24 mouse cellular contexts compared by ENCODE assay signal in genomic region chr11:60737450-60737849, GRCm38 (mm10).
"Had no signal": no experiment of that assay in that cellular context is flagged by ENCODE, and none has a peak within 500 bp of the region (broad histone marks: within the 10 kb centered on the region; RNA-seq: fewer than 3 reads in every experiment).

No protein-coding gene starts in this region.

- ATAC-seq: intestine, postnatal 0 days had no signal

- H3K4me1 ChIP-seq: limb, embryonic 10.5 days; limb, embryonic 13.5 days; lung, embryonic 15.5 days; midbrain, embryonic 10.5 days; neural tube, embryonic 12.5 days; neural tube, embryonic 15.5 days had no signal

- H3K9ac ChIP-seq: limb, embryonic 13.5 days; lung, embryonic 15.5 days; neural tube, embryonic 12.5 days; neural tube, embryonic 15.5 days had no signal

- H3K27ac ChIP-seq: kidney, postnatal 0 days; layer of hippocampus, adult 2 months; limb, embryonic 10.5 days; limb, embryonic 13.5 days; lung, embryonic 15.5 days; midbrain, embryonic 10.5 days; neural tube, embryonic 12.5 days; neural tube, embryonic 15.5 days; stomach, postnatal 0 days had no signal

- DNase-seq: kidney, adult 2 months; kidney, postnatal 25 days; layer of hippocampus, adult 9-11 months; lung, adult 18-20 months; lung, postnatal 10 days; lung, postnatal 36 days; midbrain, embryonic 14.5 days; right cerebral cortex, adult 18-20 months; right cerebral cortex, postnatal 14 days; right cerebral cortex, postnatal 4 days; thymus, adult 2 months; thymus, postnatal 14 days; thymus, postnatal 4 days had no signal

- H3K4me2 ChIP-seq: limb, embryonic 13.5 days; lung, embryonic 15.5 days; neural tube, embryonic 12.5 days; neural tube, embryonic 15.5 days had no signal

- H3K27me3 ChIP-seq: limb, embryonic 13.5 days; lung, embryonic 15.5 days; megakaryocyte, embryonic 14.5 days; neural tube, embryonic 12.5 days; neural tube, embryonic 15.5 days had no signal

- H3K9me3 ChIP-seq: limb, embryonic 10.5 days; limb, embryonic 13.5 days; lung, embryonic 15.5 days; midbrain, embryonic 10.5 days; neural tube, embryonic 12.5 days; neural tube, embryonic 15.5 days had no signal

- H3K4me3 ChIP-seq: layer of hippocampus, adult 2 months; limb, embryonic 10.5 days; limb, embryonic 13.5 days; lung, embryonic 15.5 days; megakaryocyte, embryonic 14.5 days; midbrain, embryonic 10.5 days; neural tube, embryonic 12.5 days; neural tube, embryonic 15.5 days had no signal
